Mouse (Mus musculus): ENCODE results near the gene Il5. TPM values are rescaled to one million over a fixed set of nuclear protein-coding genes. Genes with fewer than 3 reads are reported as not detected.
A peak's percentile ranks its signal among the peaks of the same experiment; 100 is the strongest.

The Il5 gene
- polyA plus RNA-seq, 1 experiment from 2014 or later: not detected

DNA sequence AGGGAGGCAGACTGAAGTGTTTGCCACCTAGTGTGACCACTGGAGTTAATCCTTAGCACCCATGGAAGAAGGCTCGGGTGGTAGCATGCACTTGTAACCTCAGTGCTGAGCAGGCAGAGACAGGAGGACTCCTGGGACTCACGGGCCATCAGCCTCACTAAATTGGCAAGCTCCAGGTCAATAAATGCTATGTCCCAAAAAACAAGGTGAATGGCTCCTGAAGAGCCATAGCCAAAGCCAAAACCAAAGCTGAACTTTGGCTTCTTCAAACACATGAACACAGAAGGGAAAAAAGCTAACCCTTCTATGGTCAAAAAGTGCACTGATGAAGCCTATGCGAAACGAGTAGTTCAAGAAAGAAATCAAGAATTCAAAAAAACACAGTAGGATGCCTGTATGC lies 21.2 kb upstream of the Il5 start:
- Histone ChIP-seq H3K9ac (replicated peaks; ENCODE audit: low read length) (no peak overlapping the region), H3K9me3 (replicated peaks; ENCODE audit: control insufficient read depth, low read length) (no peaks in the 10 kb centered on the region), H3K27ac (replicated peaks; ENCODE audit: low read depth, low read length) (no peak overlapping the region), H3K4me1 (ENCODE audit: control insufficient read depth, insufficient read depth, low read length) (no peaks in the 10 kb centered on the region), H3K27me3 (ENCODE audit: control insufficient read depth, insufficient read depth, low read length) (no peaks in the 10 kb centered on the region), H3K4me2 (ENCODE audit: low read depth, low read length) (no peak overlapping the region), H3K36me3 (replicated peaks; ENCODE audit: control insufficient read depth, insufficient read depth, low read depth, low read length) (no peaks in the 10 kb centered on the region; the same call in 1 of the 2 replicates), H3K4me3 (ENCODE audit: low read depth, low read length) (no peak overlapping the region)
- 93% methylated on average over 4 of the region's 4 CpGs for WGBS
- DNase-seq (ENCODE audit: low spot score) (no peak), ATAC-seq (replicated peaks; ENCODE audit: insufficient number of reproducible peaks, low FRiP score, low TSS enrichment, low read depth) (no peak)

GRCm38 (mm10) chr11:53706236-53706933 lies 14.2 kb upstream of the Il5 start:
- H3K27me3 ChIP-seq (ENCODE audit: control insufficient read depth, insufficient read depth, low read length): no peaks in the 10 kb centered on the region
- peak overlapping the region; percentile 84 for H3K9ac ChIP-seq (replicated peaks; ENCODE audit: low read length)
- peak overlapping the region; percentile 73; the same call in 1 of the 2 replicates for H3K27ac ChIP-seq (replicated peaks; ENCODE audit: low read depth, low read length)
- DNase-seq (ENCODE audit: low spot score) (peak; percentile 68), ATAC-seq (replicated peaks; ENCODE audit: insufficient number of reproducible peaks, low FRiP score, low TSS enrichment, low read depth) (peak; percentile 39; the same call in 1 of the 2 replicates)
- peak overlapping the region; percentile 89 for H3K4me2 ChIP-seq (ENCODE audit: low read depth, low read length)
- no peaks in the 10 kb centered on the region for H3K9me3 ChIP-seq (replicated peaks; ENCODE audit: control insufficient read depth, low read length)
- no peaks in the 10 kb centered on the region for H3K4me1 ChIP-seq (ENCODE audit: control insufficient read depth, insufficient read depth, low read length)
- H3K36me3 ChIP-seq (replicated peaks; ENCODE audit: control insufficient read depth, insufficient read depth, low read depth, low read length): no peaks in the 10 kb centered on the region
- peak overlapping the region; percentile 77 for H3K4me3 ChIP-seq (ENCODE audit: low read depth, low read length)
- 9% methylated on average over 29 of the region's 29 CpGs for WGBS

DNA sequence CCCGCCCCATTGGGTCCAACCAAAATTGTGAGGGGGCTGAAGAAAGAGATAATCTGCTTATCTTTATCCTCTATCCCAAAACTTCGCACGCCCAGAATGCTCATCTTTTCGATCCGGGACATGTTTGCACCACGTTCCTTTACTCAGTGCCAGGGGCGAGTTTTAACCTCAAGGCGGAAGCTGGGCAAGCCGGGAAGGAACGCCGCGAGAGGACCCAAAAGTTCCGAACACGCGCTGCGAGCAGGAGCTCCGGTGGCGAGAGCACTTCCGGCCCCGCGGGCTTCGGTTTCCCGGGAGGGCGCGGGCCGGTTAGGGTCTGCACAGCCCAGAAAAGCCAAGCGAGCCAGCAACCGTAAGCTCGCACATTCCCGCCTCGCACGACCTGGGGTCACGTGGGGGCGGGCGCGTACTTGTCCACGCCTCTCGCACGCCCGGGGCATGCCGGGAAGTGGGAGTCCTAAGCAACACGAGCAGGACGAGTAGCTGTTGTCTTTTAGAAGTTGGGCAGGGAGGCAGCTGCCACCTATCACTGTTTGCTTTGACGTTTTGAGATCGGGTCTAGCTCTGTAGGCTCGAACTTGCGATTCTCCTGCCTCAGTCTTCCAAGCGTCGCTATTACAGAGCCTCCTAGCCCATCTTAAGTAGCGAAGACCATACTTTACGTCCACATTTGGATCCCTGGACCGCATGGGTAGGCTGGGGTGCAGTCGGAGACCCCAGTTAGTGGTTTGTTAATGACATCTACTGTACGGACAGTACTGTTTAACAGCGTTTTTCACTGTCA lies 13.5 kb upstream of the Il5 start, which contains the start of gene Rad50:
Gene Rad50 (minus strand): TSS at position 386 of the 784 bp plus-strand sequence.
- DNase-seq (ENCODE audit: low spot score): peak; percentile 93
- peak; percentile 93 for ATAC-seq (replicated peaks; ENCODE audit: insufficient number of reproducible peaks, low FRiP score, low TSS enrichment, low read depth)
- Histone ChIP-seq H3K4me1 (ENCODE audit: control insufficient read depth, insufficient read depth, low read length) (no peaks in the 10 kb centered on the region), H3K9me3 (replicated peaks; ENCODE audit: control insufficient read depth, low read length) (no peaks in the 10 kb centered on the region), H3K27ac (replicated peaks; ENCODE audit: low read depth, low read length) (peak within 1 kb of the TSS; percentile 73), H3K4me3 (ENCODE audit: low read depth, low read length) (peak within 1 kb of the TSS; percentile 77), H3K4me2 (ENCODE audit: low read depth, low read length) (peak within 1 kb of the TSS; percentile 89), H3K27me3 (ENCODE audit: control insufficient read depth, insufficient read depth, low read length) (no peaks in the 10 kb centered on the region), H3K36me3 (replicated peaks; ENCODE audit: control insufficient read depth, insufficient read depth, low read depth, low read length) (no peaks in the 10 kb centered on the region), H3K9ac (replicated peaks; ENCODE audit: low read length) (peak within 1 kb of the TSS; percentile 84)
- 5% methylated on average over 55 of the region's 55 CpGs for WGBS

DNA sequence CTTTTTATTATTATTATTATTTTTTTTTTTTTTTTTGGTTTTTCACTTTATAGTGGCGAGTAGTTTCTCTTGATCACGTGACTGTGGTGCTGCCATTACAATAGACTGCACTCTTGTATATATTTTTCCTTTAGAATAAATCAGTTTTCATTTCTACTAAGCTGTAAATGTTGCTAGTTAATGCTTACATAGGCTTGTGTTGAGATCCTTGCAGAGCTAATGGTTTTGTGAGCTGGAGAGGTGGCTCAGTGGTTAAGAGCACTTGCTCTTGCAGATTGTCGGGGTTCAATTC lies 12.9 kb upstream of the Il5 start:
- DNase-seq (ENCODE audit: low spot score): no peak
- Histone ChIP-seq H3K27ac (replicated peaks; ENCODE audit: low read depth, low read length) (no peak overlapping the region), H3K4me1 (ENCODE audit: control insufficient read depth, insufficient read depth, low read length) (no peaks in the 10 kb centered on the region), H3K9me3 (replicated peaks; ENCODE audit: control insufficient read depth, low read length) (no peaks in the 10 kb centered on the region), H3K27me3 (ENCODE audit: control insufficient read depth, insufficient read depth, low read length) (no peaks in the 10 kb centered on the region), H3K4me3 (ENCODE audit: low read depth, low read length) (peak overlapping the region; percentile 77; the same call in 1 of the 2 replicates), H3K36me3 (replicated peaks; ENCODE audit: control insufficient read depth, insufficient read depth, low read depth, low read length) (no peaks in the 10 kb centered on the region), H3K4me2 (ENCODE audit: low read depth, low read length) (peak overlapping the region; percentile 89; the same call in 1 of the 2 replicates), H3K9ac (replicated peaks; ENCODE audit: low read length) (no peak overlapping the region)
- 90% methylated on average over 3 of the region's 3 CpGs for WGBS
- no peak for ATAC-seq (replicated peaks; ENCODE audit: insufficient number of reproducible peaks, low FRiP score, low TSS enrichment, low read depth)

DNA sequence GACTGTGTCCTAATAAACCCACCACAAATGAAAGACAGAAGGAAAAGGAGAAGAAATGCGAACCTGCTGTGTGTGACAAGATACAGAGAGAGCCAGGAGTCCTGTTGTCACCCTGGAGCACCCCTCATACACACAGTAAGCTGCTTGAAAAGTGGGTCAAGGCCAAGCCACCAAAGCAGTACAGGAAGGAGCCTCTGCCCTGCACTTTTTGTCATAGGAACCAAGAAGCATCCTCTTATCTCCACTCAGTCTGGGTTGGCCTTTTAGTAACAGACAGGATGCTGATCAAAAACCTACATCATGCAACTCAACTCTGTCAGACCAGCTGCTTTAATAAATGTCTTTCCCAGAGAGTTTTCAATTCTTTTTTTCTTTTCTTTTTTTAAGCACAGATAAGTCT lies 893 bp upstream of the Il5 start:
- Histone ChIP-seq H3K27ac (replicated peaks; ENCODE audit: low read depth, low read length) (no peak overlapping the region), H3K9me3 (replicated peaks; ENCODE audit: control insufficient read depth, low read length) (no peaks in the 10 kb centered on the region), H3K36me3 (replicated peaks; ENCODE audit: control insufficient read depth, insufficient read depth, low read depth, low read length) (no peaks in the 10 kb centered on the region), H3K27me3 (ENCODE audit: control insufficient read depth, insufficient read depth, low read length) (no peaks in the 10 kb centered on the region), H3K9ac (replicated peaks; ENCODE audit: low read length) (no peak overlapping the region), H3K4me2 (ENCODE audit: low read depth, low read length) (no peak overlapping the region), H3K4me1 (ENCODE audit: control insufficient read depth, insufficient read depth, low read length) (no peaks in the 10 kb centered on the region), H3K4me3 (ENCODE audit: low read depth, low read length) (no peak overlapping the region)
- WGBS: 75% methylated on average over 1 of the region's 1 CpGs
- ATAC-seq (replicated peaks; ENCODE audit: insufficient number of reproducible peaks, low FRiP score, low TSS enrichment, low read depth): no peak
- no peak for DNase-seq (ENCODE audit: low spot score)

- no peak for ATAC-seq (replicated peaks; ENCODE audit: insufficient number of reproducible peaks, low FRiP score, low TSS enrichment, low read depth)
- no peaks in the 10 kb centered on the region for H3K27me3 ChIP-seq (ENCODE audit: control insufficient read depth, insufficient read depth, low read length)
- no peak overlapping the region for H3K9ac ChIP-seq (replicated peaks; ENCODE audit: low read length)
- 93% methylated on average over 7 of the region's 7 CpGs for WGBS
- no peaks in the 10 kb centered on the region for H3K9me3 ChIP-seq (replicated peaks; ENCODE audit: control insufficient read depth, low read length)
- H3K36me3 ChIP-seq (replicated peaks; ENCODE audit: control insufficient read depth, insufficient read depth, low read depth, low read length): no peaks in the 10 kb centered on the region
- DNase-seq (ENCODE audit: low spot score): no peak
- H3K4me3 ChIP-seq (ENCODE audit: low read depth, low read length): no peak overlapping the region
- H3K4me1 ChIP-seq (ENCODE audit: control insufficient read depth, insufficient read depth, low read length): no peaks in the 10 kb centered on the region
- H3K27ac ChIP-seq (replicated peaks; ENCODE audit: low read depth, low read length): no peak overlapping the region
- H3K4me2 ChIP-seq (ENCODE audit: low read depth, low read length): no peak overlapping the region
Measured at GRCm38 (mm10) chr11:53731457-53731856, 10.9 kb downstream of the Il5 start.

GRCm38 (mm10) chr11:53732244-53732643 lies 11.7 kb downstream of the Il5 start:
- ATAC-seq (replicated peaks; ENCODE audit: insufficient number of reproducible peaks, low FRiP score, low TSS enrichment, low read depth) (no peak), DNase-seq (ENCODE audit: low spot score) (no peak)
- Histone ChIP-seq H3K36me3 (replicated peaks; ENCODE audit: control insufficient read depth, insufficient read depth, low read depth, low read length) (no peaks in the 10 kb centered on the region), H3K27me3 (ENCODE audit: control insufficient read depth, insufficient read depth, low read length) (no peaks in the 10 kb centered on the region), H3K4me1 (ENCODE audit: control insufficient read depth, insufficient read depth, low read length) (no peaks in the 10 kb centered on the region), H3K9ac (replicated peaks; ENCODE audit: low read length) (no peak overlapping the region), H3K9me3 (replicated peaks; ENCODE audit: control insufficient read depth, low read length) (no peaks in the 10 kb centered on the region), H3K27ac (replicated peaks; ENCODE audit: low read depth, low read length) (no peak overlapping the region), H3K4me3 (ENCODE audit: low read depth, low read length) (no peak overlapping the region), H3K4me2 (ENCODE audit: low read depth, low read length) (no peak overlapping the region)
- WGBS: 94% methylated on average over 8 of the region's 8 CpGs

DNA sequence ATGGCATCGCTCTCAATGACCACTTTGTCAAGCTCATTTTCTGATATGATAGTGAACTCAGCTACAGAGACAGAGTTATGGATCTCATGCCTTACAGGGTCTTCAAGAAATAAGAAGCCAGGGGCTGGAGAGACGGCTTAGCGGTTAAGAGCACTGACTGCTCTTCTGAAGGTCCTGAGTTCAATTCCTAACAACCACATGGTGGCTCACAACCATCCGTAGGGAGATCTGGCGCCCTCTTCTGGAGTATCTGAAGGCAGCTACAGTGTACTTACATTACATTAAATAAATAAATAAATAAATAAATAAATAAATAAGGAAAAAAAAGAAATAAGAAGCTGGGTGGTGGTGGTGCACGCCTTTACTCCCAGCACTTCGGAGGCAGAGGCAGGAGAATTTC lies 13.2 kb downstream of the Il5 start:
- WGBS: 89% methylated on average over 7 of the region's 7 CpGs
- DNase-seq (ENCODE audit: low spot score): no peak
- no peaks in the 10 kb centered on the region for H3K36me3 ChIP-seq (replicated peaks; ENCODE audit: control insufficient read depth, insufficient read depth, low read depth, low read length)

More for the DNA sequence above, 13.2 kb downstream of the Il5 start:
- Histone ChIP-seq H3K4me2 (ENCODE audit: low read depth, low read length) (no peak overlapping the region), H3K9ac (replicated peaks; ENCODE audit: low read length) (no peak overlapping the region), H3K9me3 (replicated peaks; ENCODE audit: control insufficient read depth, low read length) (no peaks in the 10 kb centered on the region), H3K4me3 (ENCODE audit: low read depth, low read length) (no peak overlapping the region), H3K4me1 (ENCODE audit: control insufficient read depth, insufficient read depth, low read length) (no peaks in the 10 kb centered on the region), H3K27ac (replicated peaks; ENCODE audit: low read depth, low read length) (no peak overlapping the region), H3K27me3 (ENCODE audit: control insufficient read depth, insufficient read depth, low read length) (no peaks in the 10 kb centered on the region)
- ATAC-seq (replicated peaks; ENCODE audit: insufficient number of reproducible peaks, low FRiP score, low TSS enrichment, low read depth): no peak

All from embryonic facial prominence, embryonic 11.5 days (tissue).